Mouse (Mus musculus): ENCODE measurements around the gene Esrrg. TPM values are rescaled to one million over a fixed set of nuclear protein-coding genes. Genes with fewer than 3 reads are reported as not detected.

The Esrrg gene
- polyA plus RNA-seq, 1 experiment: 0.27 TPM

GRCm38 (mm10) chr1:187918939-187919338, 310.3 kb downstream of the Esrrg start:
- H3K27me3 ChIP-seq (ENCODE audit: control insufficient read depth, insufficient read depth, low read length): no peaks in the 10 kb centered on the region
- WGBS: 95% methylated on average over 4 of the region's 4 CpGs
- no peak overlapping the region for H3K4me3 ChIP-seq (ENCODE audit: extremely low read depth, insufficient read depth, insufficient read length)
- no peaks in the 10 kb centered on the region for H3K4me1 ChIP-seq (ENCODE audit: control insufficient read depth, insufficient read depth, insufficient read length)
- H3K36me3 ChIP-seq (ENCODE audit: control insufficient read depth, insufficient read depth, low read length): no peaks in the 10 kb centered on the region
- no peak for DNase-seq (ENCODE audit: low read depth in 1 of 2, low spot score in 2 of 2)
- H3K27ac ChIP-seq (ENCODE audit: insufficient read depth, low read length): no peak overlapping the region
- TF ChIP-seq CTCF (IDR thresholded peaks at IDR 0.05; ENCODE audit: extremely low read depth, insufficient read depth, insufficient read length, insufficient replicate concordance) (no peak), POLR2A (IDR thresholded peaks at IDR 0.05; ENCODE audit: low read depth, low read length) (no peak)

- no peak for TF ChIP-seq CTCF (IDR thresholded peaks at IDR 0.05; ENCODE audit: extremely low read depth, insufficient read depth, insufficient read length, insufficient replicate concordance)
- no peak for TF ChIP-seq POLR2A (IDR thresholded peaks at IDR 0.05; ENCODE audit: low read depth, low read length)
- H3K36me3 ChIP-seq (ENCODE audit: control insufficient read depth, insufficient read depth, low read length): no peaks in the 10 kb centered on the region
- DNase-seq (ENCODE audit: low read depth in 1 of 2, low spot score in 2 of 2): no peak
- H3K4me1 ChIP-seq (ENCODE audit: control insufficient read depth, insufficient read depth, insufficient read length): no peaks in the 10 kb centered on the region
- 72% methylated on average over 5 of the region's 5 CpGs for WGBS
- H3K27me3 ChIP-seq (ENCODE audit: control insufficient read depth, insufficient read depth, low read length): no peaks in the 10 kb centered on the region
- H3K27ac ChIP-seq (ENCODE audit: insufficient read depth, low read length): no peak overlapping the region
- H3K4me3 ChIP-seq (ENCODE audit: extremely low read depth, insufficient read depth, insufficient read length): no peak overlapping the region
Measured at GRCm38 (mm10) chr1:187920156-187920777, 311.7 kb downstream of the Esrrg start.

DNA sequence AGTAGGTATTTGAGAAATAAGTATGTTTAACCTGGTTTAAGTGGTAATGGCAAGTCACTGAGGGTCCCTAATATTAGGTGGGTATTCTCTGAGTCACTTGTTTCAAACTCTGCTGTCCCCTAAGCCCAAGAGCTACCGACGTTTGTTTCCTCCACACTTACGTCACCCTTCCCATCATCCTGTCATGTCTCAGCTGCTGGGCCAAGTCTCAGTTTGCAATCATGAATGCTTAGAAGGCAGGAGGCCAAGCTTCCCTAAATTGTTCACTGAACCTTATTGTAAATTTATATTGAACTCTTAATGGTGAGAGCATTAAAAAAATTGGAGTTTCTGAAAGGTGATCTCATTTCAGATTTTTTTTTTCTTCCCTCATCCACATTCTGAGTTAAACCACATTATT, 322.6 kb downstream of the Esrrg start:
- no peaks in the 10 kb centered on the region for H3K27me3 ChIP-seq (ENCODE audit: control insufficient read depth, insufficient read depth, low read length)
- no peak for TF ChIP-seq POLR2A (IDR thresholded peaks at IDR 0.05; ENCODE audit: low read depth, low read length)
- no peaks in the 10 kb centered on the region for H3K36me3 ChIP-seq (ENCODE audit: control insufficient read depth, insufficient read depth, low read length)
- WGBS: 62% methylated on average over 3 of the region's 3 CpGs
- H3K27ac ChIP-seq (ENCODE audit: insufficient read depth, low read length): no peak overlapping the region
- no peak for DNase-seq (ENCODE audit: low read depth in 1 of 2, low spot score in 2 of 2)
- no peak overlapping the region for H3K4me3 ChIP-seq (ENCODE audit: extremely low read depth, insufficient read depth, insufficient read length)
- no peaks in the 10 kb centered on the region for H3K4me1 ChIP-seq (ENCODE audit: control insufficient read depth, insufficient read depth, insufficient read length)

GRCm38 (mm10) chr1:187938652-187939051, 330.1 kb downstream of the Esrrg start:
- no peaks in the 10 kb centered on the region for H3K36me3 ChIP-seq (ENCODE audit: control insufficient read depth, insufficient read depth, low read length)
- no peak overlapping the region for H3K4me3 ChIP-seq (ENCODE audit: extremely low read depth, insufficient read depth, insufficient read length)
- DNase-seq (ENCODE audit: low read depth in 1 of 2, low spot score in 2 of 2): no peak
- no peaks in the 10 kb centered on the region for H3K27me3 ChIP-seq (ENCODE audit: control insufficient read depth, insufficient read depth, low read length)
- H3K4me1 ChIP-seq (ENCODE audit: control insufficient read depth, insufficient read depth, insufficient read length): no peaks in the 10 kb centered on the region
- H3K27ac ChIP-seq (ENCODE audit: insufficient read depth, low read length): no peak overlapping the region
- TF ChIP-seq CTCF (IDR thresholded peaks at IDR 0.05; ENCODE audit: extremely low read depth, insufficient read depth, insufficient read length, insufficient replicate concordance): no peak
- no peak for TF ChIP-seq POLR2A (IDR thresholded peaks at IDR 0.05; ENCODE audit: low read depth, low read length)
- 91% methylated on average over 7 of the region's 7 CpGs for WGBS

- H3K4me1 ChIP-seq (ENCODE audit: control insufficient read depth, insufficient read depth, insufficient read length): no peaks in the 10 kb centered on the region
- H3K4me3 ChIP-seq (ENCODE audit: extremely low read depth, insufficient read depth, insufficient read length): no peak overlapping the region
- no peak for DNase-seq (ENCODE audit: low read depth in 1 of 2, low spot score in 2 of 2)
- H3K27me3 ChIP-seq (ENCODE audit: control insufficient read depth, insufficient read depth, low read length): no peaks in the 10 kb centered on the region
- 83% methylated on average over 4 of the region's 4 CpGs for WGBS
- H3K27ac ChIP-seq (ENCODE audit: insufficient read depth, low read length): no peak overlapping the region
- no peak for TF ChIP-seq POLR2A (IDR thresholded peaks at IDR 0.05; ENCODE audit: low read depth, low read length)
- no peak for TF ChIP-seq CTCF (IDR thresholded peaks at IDR 0.05; ENCODE audit: extremely low read depth, insufficient read depth, insufficient read length, insufficient replicate concordance)
- no peaks in the 10 kb centered on the region for H3K36me3 ChIP-seq (ENCODE audit: control insufficient read depth, insufficient read depth, low read length)
Measured at GRCm38 (mm10) chr1:187939078-187939477, 330.5 kb downstream of the Esrrg start.

GRCm38 (mm10) chr1:187951506-187951905, 342.9 kb downstream of the Esrrg start:
- no peaks in the 10 kb centered on the region for H3K4me1 ChIP-seq (ENCODE audit: control insufficient read depth, insufficient read depth, insufficient read length)
- 81% methylated on average over 3 of the region's 3 CpGs for whole genome bisulfite sequencing
- TF ChIP-seq POLR2A (IDR thresholded peaks at IDR 0.05; ENCODE audit: low read depth, low read length) (no peak), CTCF (IDR thresholded peaks at IDR 0.05; ENCODE audit: extremely low read depth, insufficient read depth, insufficient read length, insufficient replicate concordance) (no peak)
- DNase-seq (ENCODE audit: low read depth in 1 of 2, low spot score in 2 of 2): no peak
- H3K36me3 ChIP-seq (ENCODE audit: control insufficient read depth, insufficient read depth, low read length): no peaks in the 10 kb centered on the region
- H3K27me3 ChIP-seq (ENCODE audit: control insufficient read depth, insufficient read depth, low read length): no peaks in the 10 kb centered on the region
- no peak overlapping the region for H3K27ac ChIP-seq (ENCODE audit: insufficient read depth, low read length)
- H3K4me3 ChIP-seq (ENCODE audit: extremely low read depth, insufficient read depth, insufficient read length): no peak overlapping the region

DNA sequence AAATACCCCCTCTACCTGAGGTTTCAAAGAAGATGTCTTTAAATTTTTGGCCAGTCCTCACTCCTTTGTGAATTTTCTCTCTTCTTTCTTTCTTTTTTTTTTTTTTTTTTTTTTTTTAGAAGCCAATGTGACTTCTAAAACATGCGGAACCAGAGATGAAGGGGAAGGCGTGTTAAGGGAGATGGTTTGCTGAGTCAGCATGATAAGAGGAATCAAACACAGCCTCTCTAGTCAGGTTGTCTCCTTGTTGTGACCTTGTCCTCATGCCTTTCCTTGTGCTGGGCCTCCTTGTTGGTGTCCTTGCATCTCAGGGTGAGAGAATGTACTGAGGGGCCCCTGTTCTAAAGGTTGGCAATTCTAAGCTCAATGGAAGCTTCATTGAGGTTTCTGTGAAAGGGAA, 348.1 kb downstream of the Esrrg start:
- H3K4me3 ChIP-seq (ENCODE audit: extremely low read depth, insufficient read depth, insufficient read length): no peak overlapping the region
- H3K27ac ChIP-seq (ENCODE audit: insufficient read depth, low read length): no peak overlapping the region
- no peaks in the 10 kb centered on the region for H3K4me1 ChIP-seq (ENCODE audit: control insufficient read depth, insufficient read depth, insufficient read length)
- TF ChIP-seq CTCF (IDR thresholded peaks at IDR 0.05; ENCODE audit: extremely low read depth, insufficient read depth, insufficient read length, insufficient replicate concordance): no peak
- no peak for TF ChIP-seq POLR2A (IDR thresholded peaks at IDR 0.05; ENCODE audit: low read depth, low read length)
- H3K27me3 ChIP-seq (ENCODE audit: control insufficient read depth, insufficient read depth, low read length): no peaks in the 10 kb centered on the region
- 86% methylated on average over 2 of the region's 2 CpGs for WGBS
- DNase-seq (ENCODE audit: low read depth in 1 of 2, low spot score in 2 of 2): no peak
- H3K36me3 ChIP-seq (ENCODE audit: control insufficient read depth, insufficient read depth, low read length): no peaks in the 10 kb centered on the region
